Mouse (Mus musculus) heart, adult 8-10 months (tissue): ENCODE measurements at regions not wholly inside any gene's neighbourhood (a gene's known extent, or its start where the extent isn't known, plus 50 kb on each side); places are given as distances from the start of the nearest gene placed in this dataset.

Source experiments
- DNase-seq: peaks from one replicate; pipeline ENCODE4 v3.0.0; 2022; ENCODE audit warnings: low spot score

DNA sequence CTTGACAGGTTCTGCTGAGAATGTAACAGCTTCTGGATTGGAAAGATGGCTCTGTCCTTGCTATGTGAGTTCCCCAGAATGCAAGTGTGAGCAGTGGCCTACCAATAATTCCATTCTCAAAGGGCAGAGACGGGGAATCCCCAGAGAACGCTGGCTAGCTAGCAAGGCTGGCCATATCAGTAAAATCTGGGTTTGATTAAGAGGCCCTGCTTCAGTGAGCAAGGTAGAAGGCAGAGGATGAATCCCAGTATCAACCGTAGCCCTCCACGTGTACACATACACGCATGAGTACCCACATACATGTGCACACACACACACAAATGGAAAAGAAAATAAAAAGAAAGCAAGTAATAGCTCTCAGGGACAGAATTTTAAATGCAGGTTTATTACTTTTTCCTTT lies 55.3 kb downstream of the Tril start:
- no peak for DNase-seq

DNA sequence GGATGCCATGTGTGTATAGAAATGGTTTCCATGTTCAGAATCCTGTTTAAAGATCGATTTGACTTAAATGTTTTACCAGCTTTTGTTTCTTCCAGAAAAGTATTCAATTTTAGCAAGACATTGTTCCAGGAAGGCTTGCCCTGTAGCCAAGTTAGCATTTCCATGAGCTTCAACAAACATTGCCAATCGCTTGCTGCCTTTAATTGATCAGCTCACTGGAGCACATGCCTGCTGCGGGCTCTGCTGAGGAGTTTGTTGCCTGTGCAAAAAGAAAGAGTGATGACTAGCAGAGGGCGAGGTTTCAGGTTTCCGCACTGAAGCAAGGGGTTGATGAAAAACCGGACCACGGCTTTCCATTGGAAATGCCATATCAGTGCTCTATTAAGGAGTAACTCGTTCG lies 58.0 kb downstream of the Tril start:
- DNase-seq: no peak

DNA sequence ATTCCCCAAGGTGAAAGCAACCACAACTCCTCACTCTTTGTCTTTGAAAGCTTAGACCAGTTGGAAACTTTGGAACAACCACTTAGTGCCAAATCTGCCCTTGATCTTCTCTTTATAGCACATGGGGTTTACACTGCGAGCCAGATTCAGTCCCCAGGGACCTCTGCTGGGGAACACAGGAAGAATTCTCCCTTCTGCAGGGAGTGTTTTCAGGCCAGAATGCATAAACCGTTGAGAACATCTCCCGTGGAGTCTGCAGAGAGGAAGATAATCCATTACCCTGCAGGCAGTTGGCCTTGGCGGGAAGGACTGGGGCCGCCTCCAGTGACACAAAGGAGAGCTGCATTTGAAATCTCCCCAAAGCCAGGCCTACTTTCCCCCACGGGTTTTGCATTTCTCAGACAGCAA lies 60.0 kb downstream of the Tril start:
- DNase-seq: peak; percentile 17

DNA sequence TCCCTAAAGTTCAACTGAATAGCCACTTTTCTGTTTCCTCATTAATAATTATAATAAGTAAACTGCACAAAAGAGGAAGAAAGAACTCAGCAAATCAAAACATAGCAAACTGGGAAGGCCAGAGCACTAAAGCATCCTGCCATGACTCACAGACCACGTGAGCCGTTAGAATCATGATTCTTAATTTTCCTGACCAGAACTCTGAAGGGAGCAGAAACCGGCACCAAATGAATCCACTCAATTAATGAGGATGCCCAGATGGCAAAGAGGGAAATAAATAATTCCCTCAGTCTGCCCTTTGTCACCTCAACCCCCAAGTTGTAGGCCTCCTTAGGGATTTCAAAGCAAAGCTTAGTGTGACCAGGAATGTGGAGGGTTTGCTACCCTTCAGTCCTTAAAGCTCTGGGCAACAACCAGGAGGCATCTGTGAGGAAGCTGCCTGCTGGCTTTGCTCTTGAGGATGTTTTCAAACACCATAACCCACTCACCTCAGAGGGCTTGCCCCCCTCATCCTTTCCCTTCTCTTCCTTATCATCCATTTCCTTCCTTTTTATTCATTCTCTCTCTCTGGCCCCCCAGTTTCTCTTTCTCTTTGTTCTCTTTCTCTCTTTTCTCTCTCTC lies 60.8 kb downstream of the Tril start:
- no peak for DNase-seq

DNA sequence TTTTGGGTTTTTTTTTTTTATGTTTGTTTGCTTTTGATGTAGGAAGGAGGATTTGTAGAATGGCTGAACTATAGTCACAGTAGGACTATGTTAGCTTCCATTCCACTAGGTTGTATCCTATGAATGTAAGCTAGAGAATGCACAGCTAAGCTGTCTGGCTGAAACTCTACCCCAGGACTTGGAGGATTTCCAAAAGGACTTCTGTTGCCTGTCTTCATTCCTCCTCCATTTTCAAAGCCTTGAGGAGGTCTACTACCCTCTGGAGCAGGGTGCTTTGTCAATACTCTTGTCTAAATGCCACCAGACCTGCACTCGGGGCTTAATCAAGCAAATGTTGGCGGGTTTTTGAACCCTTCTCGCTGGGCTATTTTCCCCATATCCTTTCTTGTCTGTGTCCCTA lies 66.3 kb downstream of the Tril start:
- no peak for DNase-seq

DNA sequence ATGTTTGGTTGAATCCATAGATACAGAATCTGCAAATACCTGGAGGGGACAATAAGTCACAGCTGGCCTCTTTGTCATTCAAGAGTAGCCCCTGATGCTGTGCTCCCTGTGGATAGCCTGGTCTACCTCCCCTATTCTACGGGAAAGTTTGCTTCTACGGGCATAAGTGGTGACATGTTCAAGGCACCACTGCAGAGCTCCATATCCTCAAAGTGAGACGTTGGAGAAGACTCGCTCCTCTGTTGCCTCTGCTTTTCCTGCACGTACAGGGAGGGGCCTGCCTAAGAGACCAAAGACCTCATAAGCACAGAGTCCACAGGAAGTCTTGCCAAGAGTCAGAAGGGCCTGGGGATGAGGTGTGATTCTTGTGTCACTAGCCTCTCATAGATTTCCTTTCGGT lies 70.1 kb downstream of the Tril start:
- no peak for DNase-seq
